Mouse (Mus musculus): Measurements from ENCODE around the gene Tmem255a. TPM values are rescaled to one million over a fixed set of nuclear protein-coding genes. Genes with fewer than 3 reads are reported as not detected.

The Tmem255a gene
- polyA plus RNA-seq, 1 experiment from 2014 or later = 44.0 TPM

DNA sequence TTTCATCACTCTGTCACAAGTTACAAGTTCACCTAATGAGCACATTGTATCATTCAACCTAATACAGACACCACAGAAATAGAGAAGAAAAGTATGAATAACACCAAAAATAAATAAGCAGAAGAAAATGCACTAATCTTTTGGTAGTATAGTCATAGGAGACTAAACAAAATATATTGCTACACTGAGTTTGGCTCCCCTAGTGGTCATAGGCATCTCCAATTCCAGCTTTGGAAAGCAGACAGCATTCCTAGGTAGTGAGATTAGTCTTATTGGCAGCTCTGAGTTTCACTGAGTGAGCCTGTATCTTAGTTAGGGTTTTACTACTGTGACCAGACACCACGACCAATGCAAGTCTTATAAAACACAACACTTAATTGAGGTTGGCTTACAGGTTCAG is 93.1 kb downstream of the Tmem255a start:
- Histone ChIP-seq H3K4me1 (replicated peaks) (no peaks in the 10 kb centered on the region), H3K4me3 (no peak overlapping the region), H3K9ac (no peak overlapping the region), H3K9me3 (no peaks in the 10 kb centered on the region), H3K27me3 (no peaks in the 10 kb centered on the region), H3K36me3 (no peaks in the 10 kb centered on the region), H3K4me2 (no peak overlapping the region), H3K27ac (replicated peaks) (no peak overlapping the region)
- 64% methylated on average over 1 of the region's 1 CpGs for WGBS
- ATAC-seq (ENCODE audit: low read depth) = no peak

Small RNA genes lying within 50 kb of the gene (microRNA-seq; reads per million reads assigned to microRNA genes)
- gene Mir3110 = not detected

Other genes starting within 250 kb of the Tmem255a start
- gene Btg1-ps1, start 233.6 kb downstream of the Tmem255a start, polyA plus RNA-seq (2015; fragmentation: Nextera tagmentation; extraction: Ambion mirVana) = not detected in 2 replicates
- not detected in 2 replicates for gene Btg1-ps2, start 209.3 kb downstream of the Tmem255a start, polyA plus RNA-seq (2015; fragmentation: Nextera tagmentation; extraction: Ambion mirVana)
- not detected in 2 replicates for gene Rhox10, start 186.0 kb downstream of the Tmem255a start, polyA plus RNA-seq (2015; fragmentation: Nextera tagmentation; extraction: Ambion mirVana)
- gene Rhox11, start 167.3 kb downstream of the Tmem255a start, polyA plus RNA-seq (2015; fragmentation: Nextera tagmentation; extraction: Ambion mirVana) = not detected in 2 replicates
- gene Rhox12, start 141.5 kb downstream of the Tmem255a start, polyA plus RNA-seq (2015; fragmentation: Nextera tagmentation; extraction: Ambion mirVana) = not detected in 2 replicates
- gene Rhox13, start 131.2 kb downstream of the Tmem255a start, polyA plus RNA-seq (2015; fragmentation: Nextera tagmentation; extraction: Ambion mirVana) = not detected in 2 replicates
- gene Zbtb33, start 62.6 kb downstream of the Tmem255a start, polyA plus RNA-seq (2015; fragmentation: Nextera tagmentation; extraction: Ambion mirVana) = 5.1 and 6.8 TPM in 2 replicates
- gene Atp1b4, start 63.7 kb upstream of the Tmem255a start, polyA plus RNA-seq (2015; fragmentation: Nextera tagmentation; extraction: Ambion mirVana) = 0.14 and 0.21 TPM in 2 replicates
- gene Lamp2, start 204.0 kb upstream of the Tmem255a start, polyA plus RNA-seq (2015; fragmentation: Nextera tagmentation; extraction: Ambion mirVana) = 66.6 and 74.5 TPM in 2 replicates